Mouse (Mus musculus) left cerebral cortex, adult 11 months (tissue): ENCODE results near the gene Npat.

Experiments
- DNase-seq: peaks from one replicate; pipeline ENCODE4 v3.0.0; 2022; ENCODE audit warnings: low spot score

Npat gene

GRCm38 (mm10) chr9:53609968-53610781 is 73.3 kb downstream of the Npat start, which contains the start of gene Acat1:
TSS of gene Acat1 (minus strand) at chr9:53610382.
- peak; percentile 82 for DNase-seq

GRCm38 (mm10) chr9:53614286-53614685 is 77.4 kb downstream of the Npat start:
- no peak for DNase-seq

GRCm38 (mm10) chr9:53615246-53615645 is 78.4 kb downstream of the Npat start:
- no peak for DNase-seq
